Mouse (Mus musculus) ES-E14 (cell line): ENCODE measurements around the gene Zfp213.

Source experiments
- CHD2 ChIP-seq: IDR thresholded peaks from 2 replicates; pipeline ENCODE4 v1.6.1; 2014; ENCODE audit warnings: mild to moderate bottlenecking, low read depth, low read length, inconsistent platforms
- HCFC1 ChIP-seq: IDR thresholded peaks from 2 replicates; pipeline ENCODE4 v1.6.1; 2012; ENCODE audit warnings: low read length, inconsistent platforms, borderline replicate concordance; ENCODE audit not compliant: insufficient read depth
- MAFK ChIP-seq: IDR thresholded peaks from 2 replicates; pipeline ENCODE4 v1.6.1; 2014; ENCODE audit warnings: mild to moderate bottlenecking, low read depth, low read length, inconsistent platforms; ENCODE audit not compliant: insufficient read depth
- ZC3H11A ChIP-seq: IDR thresholded peaks from 2 replicates; pipeline ENCODE4 v1.6.1; 2012; ENCODE audit warnings: low read depth, mild to moderate bottlenecking, inconsistent platforms, low read length, borderline replicate concordance
- ZNF384 ChIP-seq: IDR thresholded peaks from 2 replicates; pipeline ENCODE4 v1.6.1; 2012; ENCODE audit warnings: low read depth, low read length, inconsistent platforms

GRCm38 (mm10) chr17:23542835-23543234 lies 21.2 kb downstream of the Zfp213 start:
- no peak for TF ChIP-seq ZNF384
- TF ChIP-seq HCFC1 = no peak
- no peak for TF ChIP-seq ZC3H11A
- no peak for TF ChIP-seq CHD2
- TF ChIP-seq MAFK = no peak
